In the genomic region with DNA sequence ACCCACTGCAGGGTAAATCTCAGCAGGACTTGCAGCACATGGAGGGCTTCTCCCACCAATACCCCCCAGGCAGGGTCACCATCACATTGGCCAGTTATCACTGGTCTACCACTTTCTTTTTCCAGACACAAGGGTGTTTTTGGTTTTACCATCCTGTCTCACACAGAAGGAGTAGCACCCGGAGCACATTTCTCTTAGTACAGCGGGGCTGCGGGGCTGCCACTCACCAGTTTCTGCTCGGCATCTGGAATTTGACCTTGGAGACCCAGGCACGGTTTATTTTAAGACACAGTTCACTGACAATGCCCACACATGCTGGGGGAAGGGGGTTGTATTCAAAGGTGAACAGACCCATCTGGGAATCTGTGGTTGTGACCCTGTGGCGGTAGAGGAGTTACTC, we compare ENCODE assay signal across 12 mouse cellular contexts. TPM values are rescaled to one million over a fixed set of nuclear protein-coding genes. Genes with fewer than 3 reads are reported as not detected.
DNase-seq lines count a peak whose midpoint lies in the region; ATAC-seq and TF ChIP-seq lines count a peak whose summit lies in the region.
"Had no signal": no experiment of that assay in that cellular context is flagged by ENCODE, and none has a peak within 500 bp of the region (broad histone marks: within the 10 kb centered on the region; RNA-seq: fewer than 3 reads in every experiment).

No protein-coding gene starts in this region.

- H3K4me2 ChIP-seq in heart, postnatal 0 days (ENCODE audit: low read depth, low read length): no peak overlapping the region; the same call in 1 of the 2 replicates
- H3K4me2 ChIP-seq in midbrain, embryonic 11.5 days: no peak overlapping the region
- no peak overlapping the region for H3K4me2 ChIP-seq in midbrain, postnatal 0 days (ENCODE audit: low read depth, low read length, poor library complexity, severe bottlenecking)
- H3K4me2 ChIP-seq in embryonic facial prominence, embryonic 11.5 days (ENCODE audit: low read depth, low read length): no peak overlapping the region
- no peak overlapping the region for H3K4me2 ChIP-seq in neural tube, embryonic 11.5 days (ENCODE audit: low read depth)
- H3K4me2 ChIP-seq: neural tube, embryonic 13.5 days had no signal

- H3K4me3 ChIP-seq in heart, postnatal 0 days (ENCODE audit: low read depth, low read length): no peak overlapping the region
- H3K4me3 ChIP-seq in midbrain, embryonic 11.5 days (ENCODE audit: low read depth, low read length): no peak overlapping the region
- no peak overlapping the region for H3K4me3 ChIP-seq in midbrain, postnatal 0 days (ENCODE audit: low read depth, low read length)
- no peak overlapping the region for H3K4me3 ChIP-seq in embryonic facial prominence, embryonic 11.5 days (ENCODE audit: low read depth, low read length)
- H3K4me3 ChIP-seq in neural tube, embryonic 11.5 days (ENCODE audit: low read depth, low read length): no peak overlapping the region
- H3K4me3 ChIP-seq: neural tube, embryonic 13.5 days had no signal

- TF ChIP-seq CTCF in heart, postnatal 0 days (IDR thresholded peaks at IDR 0.05; ENCODE audit: low read depth): no peak
- TF ChIP-seq CTCF in midbrain, postnatal 0 days (IDR thresholded peaks at IDR 0.05): no peak

- H3K4me1 ChIP-seq in heart, postnatal 0 days (ENCODE audit: control insufficient read depth, insufficient read depth): peaks cover 17% of the 10 kb centered on the region
- peaks cover 20% of the 10 kb centered on the region for H3K4me1 ChIP-seq in midbrain, embryonic 11.5 days (ENCODE audit: control insufficient read depth, insufficient read depth, low read length)
- H3K4me1 ChIP-seq in midbrain, postnatal 0 days (ENCODE audit: insufficient read depth, low read length): no peaks in the 10 kb centered on the region
- H3K4me1 ChIP-seq in embryonic facial prominence, embryonic 11.5 days (ENCODE audit: control insufficient read depth, insufficient read depth, low read length): peaks cover 8% of the 10 kb centered on the region; the same call in 1 of the 2 replicates
- peaks cover 21% of the 10 kb centered on the region for H3K4me1 ChIP-seq in neural tube, embryonic 11.5 days (ENCODE audit: control insufficient read depth, insufficient read depth, low read length)

- ATAC-seq in heart, postnatal 0 days (ENCODE audit: insufficient read depth, low read depth): peak; percentile 78
- no peak for ATAC-seq in midbrain, embryonic 11.5 days (ENCODE audit: low FRiP score)
- ATAC-seq in midbrain, postnatal 0 days (ENCODE audit: low FRiP score): no peak
- no peak for ATAC-seq in embryonic facial prominence, embryonic 11.5 days (replicated peaks; ENCODE audit: insufficient number of reproducible peaks, low FRiP score, low TSS enrichment, low read depth)
- no peak for ATAC-seq in neural tube, embryonic 11.5 days (ENCODE audit: insufficient read depth, low FRiP score, low TSS enrichment)
- ATAC-seq: inflammation-experienced regulatory T-cells, adult 6 months had no signal

- WGBS in heart, postnatal 0 days: 14% methylated on average over 6 of the region's 6 CpGs
- WGBS in midbrain, embryonic 11.5 days: 20% methylated on average over 6 of the region's 6 CpGs
- 29% methylated on average over 6 of the region's 6 CpGs for WGBS in midbrain, postnatal 0 days
- under 1% methylated on average over 6 of the region's 6 CpGs for WGBS in embryonic facial prominence, embryonic 11.5 days
- 20% methylated on average over 6 of the region's 6 CpGs for WGBS in neural tube, embryonic 11.5 days

- intact Hi-C loops in heart, postnatal 14 days (cut with DNase I): no loop called here

- H3K9ac ChIP-seq in heart, postnatal 0 days (replicated peaks; ENCODE audit: low read depth, low read length): no peak overlapping the region
- no peak overlapping the region for H3K9ac ChIP-seq in midbrain, embryonic 11.5 days (ENCODE audit: low read length)
- H3K9ac ChIP-seq in midbrain, postnatal 0 days (replicated peaks; ENCODE audit: low read length, poor library complexity, severe bottlenecking): no peak overlapping the region
- H3K9ac ChIP-seq in embryonic facial prominence, embryonic 11.5 days (replicated peaks; ENCODE audit: low read length): 0 out of 2 replicates have a peak overlapping the region, but pooled peaks have one; percentile 13
- H3K9ac ChIP-seq in neural tube, embryonic 11.5 days (ENCODE audit: low read length): no peak overlapping the region
- H3K9ac ChIP-seq: neural tube, embryonic 13.5 days had no signal

- DNase-seq in heart, postnatal 0 days (ENCODE audit: low spot score): peak; percentile 68
- DNase-seq in heart, postnatal 14 days: no peak
- peak; percentile 92 for DNase-seq in midbrain, embryonic 11.5 days (ENCODE audit: low spot score, missing footprints)
- DNase-seq in midbrain, postnatal 0 days (ENCODE audit: low spot score): no peak
- DNase-seq in embryonic facial prominence, embryonic 11.5 days (ENCODE audit: low spot score): peak; percentile 87
- DNase-seq in neural tube, embryonic 11.5 days (ENCODE audit: low spot score): peak; percentile 46
- no peak for DNase-seq in spleen, postnatal 14 days (ENCODE audit: low spot score in 2 of 2)
- no peak for DNase-seq in urinary bladder, adult 2 months (ENCODE audit: low spot score)
- DNase-seq: cerebellum, postnatal 25 days had no signal

- no peaks in the 10 kb centered on the region for H3K9me3 ChIP-seq in heart, postnatal 0 days (replicated peaks; ENCODE audit: control insufficient read depth, low read length)
- no peaks in the 10 kb centered on the region; the same call in 1 of the 2 replicates for H3K9me3 ChIP-seq in midbrain, embryonic 11.5 days (ENCODE audit: control insufficient read depth, low read length)
- H3K9me3 ChIP-seq in midbrain, postnatal 0 days (ENCODE audit: low read length): no peaks in the 10 kb centered on the region
- H3K9me3 ChIP-seq in embryonic facial prominence, embryonic 11.5 days (replicated peaks; ENCODE audit: control insufficient read depth, low read length): no peaks in the 10 kb centered on the region
- H3K9me3 ChIP-seq in neural tube, embryonic 11.5 days (ENCODE audit: control insufficient read depth, low read length): no peaks in the 10 kb centered on the region
- H3K9me3 ChIP-seq: neural tube, embryonic 13.5 days had no signal

- H3K36me3 ChIP-seq in heart, postnatal 0 days (replicated peaks; ENCODE audit: control insufficient read depth, insufficient read depth, low read length): no peaks in the 10 kb centered on the region
- H3K36me3 ChIP-seq in midbrain, embryonic 11.5 days (ENCODE audit: control insufficient read depth, insufficient read depth, low read length): no peaks in the 10 kb centered on the region
- no peaks in the 10 kb centered on the region for H3K36me3 ChIP-seq in midbrain, postnatal 0 days (ENCODE audit: insufficient read depth, low read length)
- no peaks in the 10 kb centered on the region for H3K36me3 ChIP-seq in embryonic facial prominence, embryonic 11.5 days (replicated peaks; ENCODE audit: control insufficient read depth, insufficient read depth, low read depth, low read length)
- no peaks in the 10 kb centered on the region for H3K36me3 ChIP-seq in neural tube, embryonic 11.5 days (ENCODE audit: control insufficient read depth, insufficient read depth, low read length)
- H3K36me3 ChIP-seq: neural tube, embryonic 13.5 days had no signal

- no peak for TF ChIP-seq EP300 in heart, postnatal 0 days (IDR thresholded peaks at IDR 0.05; ENCODE audit: low read depth)

- no peaks in the 10 kb centered on the region for H3K27me3 ChIP-seq in heart, postnatal 0 days (ENCODE audit: control insufficient read depth, insufficient read depth, low read length)
- H3K27me3 ChIP-seq in midbrain, embryonic 11.5 days (ENCODE audit: control insufficient read depth, insufficient read depth, low read length): no peaks in the 10 kb centered on the region
- 0 out of 2 replicates have a peak, but pooled peaks cover 3% of the 10 kb centered on the region for H3K27me3 ChIP-seq in midbrain, postnatal 0 days (ENCODE audit: insufficient read depth, low read length)
- H3K27me3 ChIP-seq in embryonic facial prominence, embryonic 11.5 days (ENCODE audit: control insufficient read depth, insufficient read depth, low read length): no peaks in the 10 kb centered on the region
- no peaks in the 10 kb centered on the region for H3K27me3 ChIP-seq in neural tube, embryonic 11.5 days (ENCODE audit: control insufficient read depth, insufficient read depth, low read length)
- H3K27me3 ChIP-seq: neural tube, embryonic 13.5 days had no signal

- peak overlapping the region; percentile 77 for H3K27ac ChIP-seq in heart, postnatal 0 days (ENCODE audit: low read depth)
- H3K27ac ChIP-seq in midbrain, embryonic 11.5 days (ENCODE audit: low read depth, low read length): peak overlapping the region; percentile 27; the same call in 1 of the 2 replicates
- no peak overlapping the region for H3K27ac ChIP-seq in midbrain, postnatal 0 days (ENCODE audit: low read depth, low read length)
- H3K27ac ChIP-seq in embryonic facial prominence, embryonic 11.5 days (replicated peaks; ENCODE audit: low read depth, low read length): peak overlapping the region; percentile 80
- peak overlapping the region; percentile 73 for H3K27ac ChIP-seq in neural tube, embryonic 11.5 days (ENCODE audit: low read depth, low read length)
- H3K27ac ChIP-seq: macrophage had no signal

RNA-seq across cellular contexts. Expression of a gene that starts 28.8 kb away (rescaled TPM):
- 20.0 and 25.8 TPM in 2 replicates for total RNA-seq in heart, postnatal 0 days (2014; rRNA removed; ENCODE audit: low replicate concordance)
- 15.1 and 15.6 TPM in 2 replicates for polyA plus RNA-seq in heart, postnatal 0 days (2015; fragmentation: Nextera tagmentation; extraction: Ambion mirVana)
- total RNA-seq in heart, postnatal 14 days (2021): 10 to 100 TPM; 17.9 to 18.4 TPM
- polyA plus RNA-seq in midbrain, embryonic 11.5 days (2014; fragmentation: Nextera tagmentation; extraction: Ambion mirVana): 41.2 and 41.6 TPM in 2 replicates
- 9.5 and 9.6 TPM in 2 replicates for total RNA-seq in midbrain, postnatal 0 days (2014; rRNA removed)
- 7.0 and 7.3 TPM in 2 replicates for polyA plus RNA-seq in midbrain, postnatal 0 days (2015; fragmentation: Nextera tagmentation; extraction: Ambion mirVana)
- polyA plus RNA-seq in embryonic facial prominence, embryonic 11.5 days (2014; fragmentation: Nextera tagmentation; extraction: Ambion mirVana): 96.6 and 102 TPM in 2 replicates
- 52.2 and 55.8 TPM in 2 replicates for polyA plus RNA-seq in neural tube, embryonic 11.5 days (2014; fragmentation: Nextera tagmentation; extraction: Ambion mirVana)
- 3.4 and 5.1 TPM in 2 replicates for polyA plus RNA-seq in urinary bladder, adult 2 months (2012; rRNA removed)
- polyA plus RNA-seq: macrophage had no signal

Comparison
In these comparisons a context has a peak if more than half of its experiments do, and no peak if none do; other contexts are left out.
1. DNase-seq: peak in heart, postnatal 0 days (single experiment), midbrain, embryonic 11.5 days (single experiment), embryonic facial prominence, embryonic 11.5 days (single experiment) and neural tube, embryonic 11.5 days (single experiment); none in heart, postnatal 14 days (0 of 2), midbrain, postnatal 0 days (single experiment), spleen, postnatal 14 days (0 of 2) and urinary bladder, adult 2 months (single experiment).